15 mouse cellular contexts compared by ENCODE assay signal in genomic region chr3:154778836-154779595, GRCm38 (mm10).
DNase-seq lines count a peak whose midpoint lies in the region; ATAC-seq and TF ChIP-seq lines count a peak whose summit lies in the region.
"Had no signal": no experiment of that assay in that cellular context is flagged by ENCODE, and none has a peak within 500 bp of the region (broad histone marks: within the 10 kb centered on the region; RNA-seq: fewer than 3 reads in every experiment).

No protein-coding gene starts in this region.

- H3K27me3 ChIP-seq in midbrain, embryonic 11.5 days (ENCODE audit: control insufficient read depth, insufficient read depth, low read length) = no peaks in the 10 kb centered on the region
- no peaks in the 10 kb centered on the region for H3K27me3 ChIP-seq in midbrain, postnatal 0 days (ENCODE audit: insufficient read depth, low read length)
- H3K27me3 ChIP-seq in embryonic facial prominence, embryonic 15.5 days = no peaks in the 10 kb centered on the region
- H3K27me3 ChIP-seq in hindbrain, embryonic 15.5 days = no peaks in the 10 kb centered on the region
- no peaks in the 10 kb centered on the region for H3K27me3 ChIP-seq in neural tube, embryonic 15.5 days (replicated peaks)
- H3K27me3 ChIP-seq: heart, embryonic 13.5 days; limb, embryonic 12.5 days had no signal

- DNase-seq in midbrain, embryonic 11.5 days (ENCODE audit: low spot score, missing footprints) = no peak
- no peak for DNase-seq in midbrain, postnatal 0 days (ENCODE audit: low spot score)
- no peak for DNase-seq in cerebellum, adult 11 months
- no peak for DNase-seq in right cerebral cortex, postnatal 14 days
- DNase-seq in gastrocnemius, postnatal 14 days = no peak
- DNase-seq: adrenal gland, adult 8-10 months; cerebellum, postnatal 36 days; lung, postnatal 4 days; right cerebral cortex, postnatal 25 days had no signal

- H3K4me2 ChIP-seq in midbrain, embryonic 11.5 days = no peak overlapping the region
- no peak overlapping the region for H3K4me2 ChIP-seq in midbrain, postnatal 0 days (ENCODE audit: low read depth, low read length, poor library complexity, severe bottlenecking)
- no peak overlapping the region for H3K4me2 ChIP-seq in embryonic facial prominence, embryonic 15.5 days (replicated peaks)
- H3K4me2 ChIP-seq in hindbrain, embryonic 15.5 days = no peak overlapping the region
- no peak overlapping the region for H3K4me2 ChIP-seq in neural tube, embryonic 15.5 days
- H3K4me2 ChIP-seq: heart, embryonic 13.5 days; limb, embryonic 12.5 days had no signal

- TF ChIP-seq CTCF in midbrain, postnatal 0 days (IDR thresholded peaks at IDR 0.05) = no peak

- H3K4me3 ChIP-seq in midbrain, embryonic 11.5 days (ENCODE audit: low read depth, low read length) = no peak overlapping the region
- no peak overlapping the region for H3K4me3 ChIP-seq in midbrain, postnatal 0 days (ENCODE audit: low read depth, low read length)
- H3K4me3 ChIP-seq in embryonic facial prominence, embryonic 15.5 days (replicated peaks) = no peak overlapping the region
- no peak overlapping the region for H3K4me3 ChIP-seq in hindbrain, embryonic 15.5 days
- no peak overlapping the region for H3K4me3 ChIP-seq in neural tube, embryonic 15.5 days (replicated peaks)
- H3K4me3 ChIP-seq: heart, embryonic 13.5 days; limb, embryonic 12.5 days had no signal

- H3K4me1 ChIP-seq in midbrain, embryonic 11.5 days (ENCODE audit: control insufficient read depth, insufficient read depth, low read length) = no peaks in the 10 kb centered on the region
- peaks cover 3% of the 10 kb centered on the region; the same call in 1 of the 2 replicates for H3K4me1 ChIP-seq in midbrain, postnatal 0 days (ENCODE audit: insufficient read depth, low read length)
- H3K4me1 ChIP-seq in embryonic facial prominence, embryonic 15.5 days = peaks cover 14% of the 10 kb centered on the region; the same call in 1 of the 2 replicates
- H3K4me1 ChIP-seq in hindbrain, embryonic 15.5 days (replicated peaks) = peaks cover 22% of the 10 kb centered on the region
- H3K4me1 ChIP-seq in neural tube, embryonic 15.5 days = peaks cover 19% of the 10 kb centered on the region
- H3K4me1 ChIP-seq: heart, embryonic 13.5 days had no signal

- 77% methylated on average over 6 of the region's 6 CpGs for WGBS in midbrain, embryonic 11.5 days
- WGBS in midbrain, postnatal 0 days = 47% methylated on average over 6 of the region's 6 CpGs
- WGBS in embryonic facial prominence, embryonic 15.5 days = 20% methylated on average over 6 of the region's 6 CpGs
- 51% methylated on average over 6 of the region's 6 CpGs for whole genome bisulfite sequencing in hindbrain, embryonic 15.5 days
- 37% methylated on average over 6 of the region's 6 CpGs for WGBS in neural tube, embryonic 15.5 days

- intact Hi-C loops in gastrocnemius, postnatal 14 days (cut with DNase I; ENCODE audit: low total_unique reads) = no loop called here

- H3K27ac ChIP-seq in midbrain, embryonic 11.5 days (ENCODE audit: low read depth, low read length) = no peak overlapping the region
- H3K27ac ChIP-seq in midbrain, postnatal 0 days (ENCODE audit: low read depth, low read length) = no peak overlapping the region
- no peak overlapping the region for H3K27ac ChIP-seq in embryonic facial prominence, embryonic 15.5 days (replicated peaks)
- no peak overlapping the region for H3K27ac ChIP-seq in hindbrain, embryonic 15.5 days (replicated peaks)
- no peak overlapping the region for H3K27ac ChIP-seq in neural tube, embryonic 15.5 days (replicated peaks)
- H3K27ac ChIP-seq: heart, embryonic 13.5 days; kidney, postnatal 0 days; limb, embryonic 12.5 days had no signal

- H3K9me3 ChIP-seq in midbrain, embryonic 11.5 days (ENCODE audit: control insufficient read depth, low read length) = no peaks in the 10 kb centered on the region
- H3K9me3 ChIP-seq in midbrain, postnatal 0 days (ENCODE audit: low read length) = no peaks in the 10 kb centered on the region
- H3K9me3 ChIP-seq in embryonic facial prominence, embryonic 15.5 days (replicated peaks) = no peaks in the 10 kb centered on the region
- no peaks in the 10 kb centered on the region for H3K9me3 ChIP-seq in hindbrain, embryonic 15.5 days
- H3K9me3 ChIP-seq in neural tube, embryonic 15.5 days (replicated peaks) = no peaks in the 10 kb centered on the region
- H3K9me3 ChIP-seq: heart, embryonic 13.5 days; limb, embryonic 12.5 days had no signal

- H3K9ac ChIP-seq in midbrain, embryonic 11.5 days (ENCODE audit: low read length) = no peak overlapping the region
- no peak overlapping the region for H3K9ac ChIP-seq in midbrain, postnatal 0 days (replicated peaks; ENCODE audit: low read length, poor library complexity, severe bottlenecking)
- H3K9ac ChIP-seq in embryonic facial prominence, embryonic 15.5 days = no peak overlapping the region
- H3K9ac ChIP-seq in hindbrain, embryonic 15.5 days = no peak overlapping the region
- no peak overlapping the region for H3K9ac ChIP-seq in neural tube, embryonic 15.5 days (replicated peaks)
- H3K9ac ChIP-seq: heart, embryonic 13.5 days; limb, embryonic 12.5 days had no signal

- H3K36me3 ChIP-seq in midbrain, embryonic 11.5 days (ENCODE audit: control insufficient read depth, insufficient read depth, low read length) = no peaks in the 10 kb centered on the region
- no peaks in the 10 kb centered on the region for H3K36me3 ChIP-seq in midbrain, postnatal 0 days (ENCODE audit: insufficient read depth, low read length)
- H3K36me3 ChIP-seq in embryonic facial prominence, embryonic 15.5 days = no peaks in the 10 kb centered on the region
- H3K36me3 ChIP-seq in hindbrain, embryonic 15.5 days = no peaks in the 10 kb centered on the region
- H3K36me3 ChIP-seq in neural tube, embryonic 15.5 days = no peaks in the 10 kb centered on the region
- H3K36me3 ChIP-seq: heart, embryonic 13.5 days; limb, embryonic 12.5 days had no signal

- ATAC-seq in midbrain, embryonic 11.5 days (ENCODE audit: low FRiP score) = peak; percentile 59
- no peak for ATAC-seq in midbrain, postnatal 0 days (ENCODE audit: low FRiP score)
- peak; percentile 47; the same call in 1 of the 2 replicates for ATAC-seq in embryonic facial prominence, embryonic 15.5 days (ENCODE audit: insufficient number of reproducible peaks, low FRiP score, low TSS enrichment, low read depth)
- peak; percentile 59; the same call in 1 of the 2 replicates for ATAC-seq in hindbrain, embryonic 15.5 days (ENCODE audit: low FRiP score, low read depth)
- peak; percentile 62; the same call in 1 of the 2 replicates for ATAC-seq in neural tube, embryonic 15.5 days (ENCODE audit: low FRiP score)
